Mouse (Mus musculus) heart, postnatal 10 days (tissue): ENCODE results near the gene Pqlc3. TPM values are rescaled to one million over a fixed set of nuclear protein-coding genes. Genes with fewer than 3 reads are reported as not detected.
"Not testable (repeated sequence)": the region's sequence is repeated elsewhere in the genome, so short reads cannot be mapped to it uniquely, and the experiment has no call there.

Experiments
- DNase-seq, 2 experiments: peaks; one replicate each; pipeline ENCODE4 v3.0.0; 2021
- intact Hi-C: fragments of 180-260 bp; cut with DNase I; formaldehyde crosslinking; loops from one replicate; pipeline ENCODE4 v1.15.1; 2025
- total RNA-seq, 2 experiments: library from RNA; stranded (reverse); gene quantifications; 2 replicates each; pipeline ENCODE4 v1.2.3; 2021

Gene Pqlc3
- total RNA-seq: 1 to 10 TPM; 2.4 to 3.0 TPM

- intact Hi-C loops: loop anchor here (5.0 kb wide), 1 partner anchor 968 kb away; no protein-coding TSS in a partner anchor
- DNase-seq: peak; percentile 87 to 90
Measured at GRCm38 (mm10) chr12:16999739-17000497, at the start of gene Pqlc3. TSS of gene Pqlc3 (minus strand) at chr12:17000408.

- no peak for DNase-seq
- intact Hi-C loops: no loop called here
Measured at GRCm38 (mm10) chr12:17049796-17050195, 49.6 kb upstream of the Pqlc3 start.

GRCm38 (mm10) chr12:17048979-17049612 lies 48.9 kb upstream of the Pqlc3 start:
- no peak for DNase-seq
- intact Hi-C loops: no loop called here

- intact Hi-C loops: no loop called here
Measured at GRCm38 (mm10) chr12:17043311-17043710, 43.1 kb upstream of the Pqlc3 start.

GRCm38 (mm10) chr12:17040567-17040966 lies 40.4 kb upstream of the Pqlc3 start:
- no peak for DNase-seq
- intact Hi-C loops: no loop called here

More at GRCm38 (mm10) chr12:17043311-17043710, 43.1 kb upstream of the Pqlc3 start:
- no peak for DNase-seq

- intact Hi-C loops: loop anchor here (10.0 kb wide), 3 partner anchors 135 to 315 kb away; partner anchors contain the start of gene Kcnf1
- no peak for DNase-seq
Measured at GRCm38 (mm10) chr12:17039415-17039814, 39.2 kb upstream of the Pqlc3 start.

- peak; percentile 11 to 20 for DNase-seq
- intact Hi-C loops: loop anchor here (10.0 kb wide), 3 partner anchors 137 to 317 kb away; partner anchors contain the start of gene Kcnf1
Measured at GRCm38 (mm10) chr12:17038246-17038645, 38.0 kb upstream of the Pqlc3 start.

- DNase-seq: no peak
- intact Hi-C loops: loop anchor here (10.0 kb wide), 3 partner anchors 138 to 318 kb away; partner anchors contain the start of gene Kcnf1
Measured at GRCm38 (mm10) chr12:17037053-17037610, 36.9 kb upstream of the Pqlc3 start.

GRCm38 (mm10) chr12:17036532-17036931 lies 36.3 kb upstream of the Pqlc3 start:
- intact Hi-C loops: loop anchor here (10.0 kb wide), 3 partner anchors 138 to 318 kb away; partner anchors contain the start of gene Kcnf1
- no peak for DNase-seq

GRCm38 (mm10) chr12:17035128-17035527 lies 34.9 kb upstream of the Pqlc3 start:
- DNase-seq: peak; percentile 20 to 44
- intact Hi-C loops: loop anchor here (10.0 kb wide), 3 partner anchors 140 to 320 kb away; partner anchors contain the start of gene Kcnf1

GRCm38 (mm10) chr12:17034671-17035070 lies 34.5 kb upstream of the Pqlc3 start:
- no peak for DNase-seq
- intact Hi-C loops: loop anchor here (10.0 kb wide), 3 partner anchors 140 to 320 kb away; partner anchors contain the start of gene Kcnf1

- DNase-seq: peak; percentile 24 to 30
- intact Hi-C loops: loop anchor here (10.0 kb wide), 3 partner anchors 141 to 321 kb away; partner anchors contain the start of gene Kcnf1
Measured at GRCm38 (mm10) chr12:17033464-17033841, 33.2 kb upstream of the Pqlc3 start.

GRCm38 (mm10) chr12:17032694-17033463 lies 32.7 kb upstream of the Pqlc3 start:
- intact Hi-C loops: loop anchor here (1.0 to 10.0 kb wide), 4 partner anchors 142 to 322 kb away; partner anchors contain the start of gene Kcnf1
- DNase-seq: peak; percentile 71 to 89

GRCm38 (mm10) chr12:17024554-17025110 lies 24.4 kb upstream of the Pqlc3 start:
- no peak for DNase-seq
- intact Hi-C loops: no loop called here

- intact Hi-C loops: no loop called here
- DNase-seq: no peak
Measured at GRCm38 (mm10) chr12:17022145-17022544, 21.9 kb upstream of the Pqlc3 start.

GRCm38 (mm10) chr12:17021125-17021524 lies 20.9 kb upstream of the Pqlc3 start:
- intact Hi-C loops, DNase-seq: not testable (repeated sequence)

GRCm38 (mm10) chr12:17018468-17018867 lies 18.3 kb upstream of the Pqlc3 start:
- intact Hi-C loops: loop anchor here (5.0 kb wide), 1 partner anchor 239 kb away; no protein-coding TSS in a partner anchor
- peak; percentile 41 to 79 for DNase-seq

- intact Hi-C loops: loop anchor here (5.0 kb wide), 1 partner anchor 242 kb away; no protein-coding TSS in a partner anchor
- DNase-seq: no peak
Measured at GRCm38 (mm10) chr12:17015711-17016110, 15.5 kb upstream of the Pqlc3 start.

- no peak for DNase-seq
- intact Hi-C loops: loop anchor here (5.0 kb wide), 1 partner anchor 295 kb away; no protein-coding TSS in a partner anchor
Measured at GRCm38 (mm10) chr12:17012067-17012899, 12.1 kb upstream of the Pqlc3 start.
